Mouse (Mus musculus): ENCODE data around the gene Map1lc3b. TPM values are rescaled to one million over a fixed set of nuclear protein-coding genes. Genes with fewer than 3 reads are reported as not detected.

Map1lc3b gene
- polyA plus RNA-seq, 1 experiment from 2014 or later = 225 TPM

GRCm38 (mm10) chr8:121619401-121619995 lies 29.3 kb downstream of the Map1lc3b start:
- Histone ChIP-seq H3K27me3 (ENCODE audit: control insufficient read depth, insufficient read depth, low read length) (no peaks in the 10 kb centered on the region), H3K4me2 (ENCODE audit: low read depth, low read length) (no peak overlapping the region), H3K27ac (replicated peaks; ENCODE audit: low read depth, low read length) (no peak overlapping the region), H3K4me1 (ENCODE audit: control insufficient read depth, insufficient read depth, low read length) (no peaks in the 10 kb centered on the region), H3K36me3 (replicated peaks; ENCODE audit: control insufficient read depth, insufficient read depth, low read depth, low read length) (no peaks in the 10 kb centered on the region), H3K4me3 (ENCODE audit: low read depth, low read length) (no peak overlapping the region), H3K9me3 (replicated peaks; ENCODE audit: control insufficient read depth, low read length) (no peaks in the 10 kb centered on the region), H3K9ac (replicated peaks; ENCODE audit: low read length) (no peak overlapping the region)
- no peak; the same call in 1 of the 2 replicates for ATAC-seq (replicated peaks; ENCODE audit: insufficient number of reproducible peaks, low FRiP score, low TSS enrichment, low read depth)
- no peak for DNase-seq (ENCODE audit: low spot score)
- 62% methylated on average over 7 of the region's 7 CpGs for WGBS

DNA sequence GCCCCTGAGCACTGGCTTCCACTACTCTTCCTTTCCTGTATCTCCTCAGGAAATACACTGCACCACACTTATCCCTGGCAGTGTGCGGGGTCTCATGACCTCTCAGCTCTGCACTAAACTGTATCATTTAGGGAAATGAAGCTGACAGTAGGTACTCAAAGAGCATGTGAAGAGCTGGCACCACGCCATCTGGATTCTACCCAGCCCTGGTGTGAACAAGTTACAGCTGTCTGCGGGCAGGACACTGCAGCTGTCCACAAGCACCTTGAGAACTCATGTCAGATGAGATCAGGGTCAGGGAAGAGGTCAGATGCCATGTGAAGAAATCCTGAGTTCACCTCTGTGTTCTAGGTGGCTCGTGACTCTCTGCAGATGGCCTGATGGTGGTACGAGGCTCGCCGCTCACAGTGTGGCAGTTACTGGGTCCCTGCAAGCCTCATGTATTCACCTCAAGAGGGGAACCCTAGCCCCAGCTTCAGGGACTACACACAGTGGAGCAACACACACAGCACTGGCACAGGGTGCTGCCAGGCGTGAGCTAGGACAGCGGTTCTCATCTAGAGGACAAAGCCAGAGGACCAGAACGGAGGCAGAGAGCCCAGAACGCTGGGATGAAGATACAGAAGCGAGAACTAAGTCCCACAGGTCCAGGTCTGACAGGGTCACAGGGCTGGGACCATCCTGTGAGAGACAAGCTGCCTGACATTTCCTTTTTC lies 30.8 kb downstream of the Map1lc3b start:
- no peak for DNase-seq (ENCODE audit: low spot score)
- Histone ChIP-seq H3K36me3 (replicated peaks; ENCODE audit: control insufficient read depth, insufficient read depth, low read depth, low read length) (no peaks in the 10 kb centered on the region), H3K4me2 (ENCODE audit: low read depth, low read length) (no peak overlapping the region), H3K4me3 (ENCODE audit: low read depth, low read length) (no peak overlapping the region), H3K27me3 (ENCODE audit: control insufficient read depth, insufficient read depth, low read length) (no peaks in the 10 kb centered on the region), H3K9ac (replicated peaks; ENCODE audit: low read length) (no peak overlapping the region), H3K9me3 (replicated peaks; ENCODE audit: control insufficient read depth, low read length) (no peaks in the 10 kb centered on the region), H3K4me1 (ENCODE audit: control insufficient read depth, insufficient read depth, low read length) (no peaks in the 10 kb centered on the region), H3K27ac (replicated peaks; ENCODE audit: low read depth, low read length) (no peak overlapping the region)
- ATAC-seq (replicated peaks; ENCODE audit: insufficient number of reproducible peaks, low FRiP score, low TSS enrichment, low read depth) = no peak
- WGBS = 85% methylated on average over 12 of the region's 12 CpGs

DNA sequence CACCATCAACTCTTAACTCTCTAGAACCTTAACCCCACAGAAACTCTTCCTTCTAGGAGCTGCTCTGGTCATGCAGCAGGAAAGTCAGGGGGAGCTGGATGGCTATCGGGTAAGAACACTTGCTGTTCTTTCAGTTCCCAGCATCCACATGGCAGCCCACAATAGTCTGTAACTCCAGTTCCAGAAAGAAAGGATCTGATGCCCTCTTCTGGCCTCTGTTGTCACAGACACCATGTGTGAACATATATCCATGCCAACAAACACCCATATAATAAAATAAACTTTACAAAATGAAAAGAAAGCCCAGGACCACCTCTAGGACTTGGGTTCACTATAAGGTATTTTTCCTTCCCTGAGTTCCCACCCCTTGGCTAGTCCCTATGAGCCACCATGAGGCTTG lies 31.7 kb downstream of the Map1lc3b start:
- no peak overlapping the region for H3K4me2 ChIP-seq (ENCODE audit: low read depth, low read length)
- no peak overlapping the region for H3K4me3 ChIP-seq (ENCODE audit: low read depth, low read length)
- H3K27me3 ChIP-seq (ENCODE audit: control insufficient read depth, insufficient read depth, low read length) = no peaks in the 10 kb centered on the region
- DNase-seq (ENCODE audit: low spot score) (no peak), ATAC-seq (replicated peaks; ENCODE audit: insufficient number of reproducible peaks, low FRiP score, low TSS enrichment, low read depth) (no peak)
- WGBS = 83% methylated on average over 1 of the region's 1 CpGs
- H3K9ac ChIP-seq (replicated peaks; ENCODE audit: low read length) = no peak overlapping the region
- no peak overlapping the region for H3K27ac ChIP-seq (replicated peaks; ENCODE audit: low read depth, low read length)
- no peaks in the 10 kb centered on the region for H3K36me3 ChIP-seq (replicated peaks; ENCODE audit: control insufficient read depth, insufficient read depth, low read depth, low read length)
- H3K4me1 ChIP-seq (ENCODE audit: control insufficient read depth, insufficient read depth, low read length) = no peaks in the 10 kb centered on the region
- no peaks in the 10 kb centered on the region for H3K9me3 ChIP-seq (replicated peaks; ENCODE audit: control insufficient read depth, low read length)

GRCm38 (mm10) chr8:121623043-121623442 lies 32.9 kb downstream of the Map1lc3b start:
- Histone ChIP-seq H3K4me2 (ENCODE audit: low read depth, low read length) (no peak overlapping the region), H3K9ac (replicated peaks; ENCODE audit: low read length) (no peak overlapping the region), H3K4me1 (ENCODE audit: control insufficient read depth, insufficient read depth, low read length) (no peaks in the 10 kb centered on the region), H3K27me3 (ENCODE audit: control insufficient read depth, insufficient read depth, low read length) (no peaks in the 10 kb centered on the region), H3K27ac (replicated peaks; ENCODE audit: low read depth, low read length) (no peak overlapping the region), H3K4me3 (ENCODE audit: low read depth, low read length) (no peak overlapping the region), H3K36me3 (replicated peaks; ENCODE audit: control insufficient read depth, insufficient read depth, low read depth, low read length) (no peaks in the 10 kb centered on the region), H3K9me3 (replicated peaks; ENCODE audit: control insufficient read depth, low read length) (no peaks in the 10 kb centered on the region)
- WGBS = 87% methylated on average over 8 of the region's 8 CpGs
- DNase-seq (ENCODE audit: low spot score) = no peak
- ATAC-seq (replicated peaks; ENCODE audit: insufficient number of reproducible peaks, low FRiP score, low TSS enrichment, low read depth) = no peak

DNA sequence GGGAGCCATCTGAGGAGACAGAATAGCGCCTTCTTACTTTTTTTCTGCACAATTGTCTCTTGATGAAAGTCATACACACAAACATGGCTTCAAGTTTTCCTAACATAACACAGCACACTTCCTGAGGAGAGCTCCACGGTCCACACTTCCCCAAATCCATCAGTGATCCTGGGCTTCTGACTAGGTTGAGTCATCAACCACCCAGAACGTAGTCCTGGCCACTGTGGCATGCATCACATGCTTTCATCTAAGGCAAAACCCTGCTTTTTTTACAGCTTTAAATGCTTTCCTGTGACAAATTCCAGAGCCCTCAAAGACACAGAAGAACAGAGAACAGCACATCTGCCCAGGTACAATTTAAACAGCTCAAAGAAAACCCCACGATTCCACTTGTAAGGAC lies 38.5 kb downstream of the Map1lc3b start:
- no peak overlapping the region for H3K4me2 ChIP-seq (ENCODE audit: low read depth, low read length)
- no peaks in the 10 kb centered on the region for H3K27me3 ChIP-seq (ENCODE audit: control insufficient read depth, insufficient read depth, low read length)
- no peaks in the 10 kb centered on the region for H3K36me3 ChIP-seq (replicated peaks; ENCODE audit: control insufficient read depth, insufficient read depth, low read depth, low read length)
- H3K4me3 ChIP-seq (ENCODE audit: low read depth, low read length) = no peak overlapping the region
- H3K9ac ChIP-seq (replicated peaks; ENCODE audit: low read length) = no peak overlapping the region
- DNase-seq (ENCODE audit: low spot score) (no peak), ATAC-seq (replicated peaks; ENCODE audit: insufficient number of reproducible peaks, low FRiP score, low TSS enrichment, low read depth) (no peak)
- H3K9me3 ChIP-seq (replicated peaks; ENCODE audit: control insufficient read depth, low read length) = no peaks in the 10 kb centered on the region
- no peak overlapping the region for H3K27ac ChIP-seq (replicated peaks; ENCODE audit: low read depth, low read length)
- no peaks in the 10 kb centered on the region for H3K4me1 ChIP-seq (ENCODE audit: control insufficient read depth, insufficient read depth, low read length)
- 83% methylated on average over 4 of the region's 4 CpGs for WGBS

DNA sequence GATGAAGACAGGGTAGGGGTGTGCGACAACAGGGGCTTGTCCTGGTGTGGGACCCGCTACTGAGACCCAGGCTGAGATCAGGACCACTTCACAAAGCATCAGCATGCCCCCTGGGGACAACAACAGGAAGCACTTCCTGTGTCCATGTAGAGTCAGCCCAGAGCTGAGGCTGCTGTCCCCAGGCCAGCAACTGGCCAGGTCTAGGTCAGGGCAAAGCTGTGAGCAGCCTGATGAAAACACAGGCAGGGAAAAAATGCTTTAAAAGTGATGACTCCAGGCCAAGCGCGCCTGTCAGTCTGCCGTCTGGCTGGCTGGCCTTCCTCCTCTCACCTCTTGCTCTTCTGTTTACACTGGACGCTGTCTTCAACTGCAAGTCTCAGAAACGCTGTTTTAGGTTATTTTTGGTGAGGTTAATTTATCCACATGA lies 41.5 kb downstream of the Map1lc3b start:
- WGBS = 47% methylated on average over 7 of the region's 7 CpGs
- H3K9ac ChIP-seq (replicated peaks; ENCODE audit: low read length) = no peak overlapping the region
- ATAC-seq (replicated peaks; ENCODE audit: insufficient number of reproducible peaks, low FRiP score, low TSS enrichment, low read depth) = peak; percentile 58; the same call in 1 of the 2 replicates
- no peak overlapping the region for H3K4me2 ChIP-seq (ENCODE audit: low read depth, low read length)
- H3K9me3 ChIP-seq (replicated peaks; ENCODE audit: control insufficient read depth, low read length) = no peaks in the 10 kb centered on the region
- H3K27me3 ChIP-seq (ENCODE audit: control insufficient read depth, insufficient read depth, low read length) = no peaks in the 10 kb centered on the region
- no peak for DNase-seq (ENCODE audit: low spot score)
- no peaks in the 10 kb centered on the region for H3K36me3 ChIP-seq (replicated peaks; ENCODE audit: control insufficient read depth, insufficient read depth, low read depth, low read length)
- no peaks in the 10 kb centered on the region for H3K4me1 ChIP-seq (ENCODE audit: control insufficient read depth, insufficient read depth, low read length)
- H3K4me3 ChIP-seq (ENCODE audit: low read depth, low read length) = no peak overlapping the region
- H3K27ac ChIP-seq (replicated peaks; ENCODE audit: low read depth, low read length) = no peak overlapping the region

DNA sequence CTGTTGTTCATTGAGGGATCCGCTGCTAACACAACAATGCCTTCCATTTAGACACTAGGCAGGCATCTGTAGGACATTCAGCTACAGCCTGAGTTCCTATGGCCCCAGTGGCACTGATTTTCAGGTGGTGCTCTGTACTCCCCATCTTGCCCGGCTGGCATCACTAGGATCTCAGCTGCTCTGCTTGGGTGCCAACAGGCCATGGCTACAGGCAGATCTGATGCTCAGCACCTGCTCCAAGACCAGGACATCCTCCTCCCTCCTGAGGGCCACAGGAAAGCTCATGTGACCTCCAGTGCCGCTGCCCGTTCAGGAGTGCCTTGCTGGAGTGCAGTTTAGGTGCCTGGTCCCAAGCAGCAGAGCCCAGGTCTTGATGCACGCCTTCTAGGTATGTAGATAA lies 42.2 kb downstream of the Map1lc3b start:
- DNase-seq (ENCODE audit: low spot score) (no peak), ATAC-seq (replicated peaks; ENCODE audit: insufficient number of reproducible peaks, low FRiP score, low TSS enrichment, low read depth) (no peak)
- H3K27me3 ChIP-seq (ENCODE audit: control insufficient read depth, insufficient read depth, low read length) = no peaks in the 10 kb centered on the region
- no peak overlapping the region for H3K9ac ChIP-seq (replicated peaks; ENCODE audit: low read length)
- H3K9me3 ChIP-seq (replicated peaks; ENCODE audit: control insufficient read depth, low read length) = no peaks in the 10 kb centered on the region
- H3K4me2 ChIP-seq (ENCODE audit: low read depth, low read length) = no peak overlapping the region
- no peak overlapping the region for H3K4me3 ChIP-seq (ENCODE audit: low read depth, low read length)
- H3K36me3 ChIP-seq (replicated peaks; ENCODE audit: control insufficient read depth, insufficient read depth, low read depth, low read length) = no peaks in the 10 kb centered on the region
- no peaks in the 10 kb centered on the region for H3K4me1 ChIP-seq (ENCODE audit: control insufficient read depth, insufficient read depth, low read length)
- 68% methylated on average over 5 of the region's 5 CpGs for WGBS
- no peak overlapping the region for H3K27ac ChIP-seq (replicated peaks; ENCODE audit: low read depth, low read length)

DNA sequence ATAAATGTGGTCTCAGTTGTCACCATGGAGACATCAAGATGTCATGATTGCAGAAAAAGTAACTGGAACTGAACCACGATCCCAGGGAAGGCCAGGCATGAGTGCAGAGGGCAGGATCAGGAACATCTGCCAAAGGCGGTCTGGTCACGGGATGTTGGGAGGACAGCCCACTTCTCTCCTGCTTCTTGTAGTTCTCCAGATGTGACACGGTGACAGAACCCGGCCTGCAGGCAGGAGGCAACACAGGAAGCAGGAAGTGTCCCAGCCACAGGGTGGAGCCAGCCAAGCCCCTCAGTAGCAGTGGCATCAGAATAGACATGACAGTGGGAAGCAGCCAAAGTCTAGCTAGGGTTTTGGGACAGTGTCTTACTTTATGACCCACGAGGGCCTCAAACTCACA lies 45.4 kb downstream of the Map1lc3b start:
- Histone ChIP-seq H3K27ac (replicated peaks; ENCODE audit: low read depth, low read length) (0 out of 2 replicates have a peak overlapping the region, but pooled peaks have one; percentile 20), H3K27me3 (ENCODE audit: control insufficient read depth, insufficient read depth, low read length) (no peaks in the 10 kb centered on the region), H3K9ac (replicated peaks; ENCODE audit: low read length) (no peak overlapping the region), H3K4me2 (ENCODE audit: low read depth, low read length) (no peak overlapping the region), H3K4me1 (ENCODE audit: control insufficient read depth, insufficient read depth, low read length) (no peaks in the 10 kb centered on the region), H3K4me3 (ENCODE audit: low read depth, low read length) (no peak overlapping the region), H3K36me3 (replicated peaks; ENCODE audit: control insufficient read depth, insufficient read depth, low read depth, low read length) (no peaks in the 10 kb centered on the region), H3K9me3 (replicated peaks; ENCODE audit: control insufficient read depth, low read length) (no peaks in the 10 kb centered on the region)
- 55% methylated on average over 6 of the region's 6 CpGs for WGBS
- DNase-seq (ENCODE audit: low spot score) (no peak), ATAC-seq (replicated peaks; ENCODE audit: insufficient number of reproducible peaks, low FRiP score, low TSS enrichment, low read depth) (no peak)
